Mouse (Mus musculus): ENCODE data around the gene Rab3il1. TPM values are rescaled to one million over a fixed set of nuclear protein-coding genes. Genes with fewer than 3 reads are reported as not detected.
A peak's percentile ranks its signal among the peaks of the same experiment; 100 is the strongest.

Rab3il1 gene
- total and polyA plus RNA-seq, 3 experiments = 1.0 to 1.4 TPM; not detected in 1

DNA sequence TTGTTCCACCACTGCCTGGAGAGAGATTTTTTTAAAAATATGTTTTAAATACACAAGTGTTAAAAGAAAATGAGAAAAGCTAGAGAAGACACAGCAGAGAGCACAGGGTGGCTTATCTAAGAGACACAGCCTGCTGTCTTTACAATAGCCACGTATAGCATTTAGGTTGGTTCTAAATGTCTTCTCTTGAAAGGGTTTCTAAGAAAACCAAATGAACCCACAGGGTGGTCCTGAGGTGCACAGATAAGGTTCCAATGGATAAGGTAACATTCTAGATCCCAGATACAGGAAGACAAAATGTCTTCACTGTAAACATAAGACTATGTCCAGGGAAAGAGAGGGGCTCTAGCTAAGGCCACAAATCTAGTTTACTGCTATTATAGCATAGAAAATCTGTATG, 46.0 kb upstream of the Rab3il1 start (continued):
- no peak for TF ChIP-seq HCFC1 (IDR thresholded peaks at IDR 0.05; ENCODE audit: low read depth, low read length)
- TF ChIP-seq RAD21 (IDR thresholded peaks at IDR 0.05; ENCODE audit: low read depth, low read length) = no peak
- TF ChIP-seq GABPA (IDR thresholded peaks at IDR 0.05; ENCODE audit: low read depth, low read length) = peak; percentile 21; the same call in 1 of the 2 replicates
- TF ChIP-seq ZKSCAN1 (IDR thresholded peaks at IDR 0.05; ENCODE audit: low read depth, low read length) = no peak
- TF ChIP-seq MYB (IDR thresholded peaks at IDR 0.05; ENCODE audit: low read depth, low read length) = no peak
- no peak for TF ChIP-seq MAFK (IDR thresholded peaks at IDR 0.05; ENCODE audit: borderline replicate concordance, low read depth, low read length)
- TF ChIP-seq GATA1 (IDR thresholded peaks at IDR 0.05; ENCODE audit: low read depth, low read length) = peak; percentile 90
- TF ChIP-seq SMC3 (IDR thresholded peaks at IDR 0.05; ENCODE audit: low read depth, low read length) = no peak
- TF ChIP-seq POLR2AphosphoS5 (IDR thresholded peaks at IDR 0.05; ENCODE audit: borderline replicate concordance, low read depth, low read length) = no peak
- 0 out of 2 replicates have a peak, but pooled peaks have one; percentile 45 for TF ChIP-seq ZNF384 (IDR thresholded peaks at IDR 0.05; ENCODE audit: low read depth, low read length)
- peak; percentile 81 for TF ChIP-seq RCOR1 (IDR thresholded peaks at IDR 0.05; ENCODE audit: low read depth, low read length)
- no peak; the same call in 1 of the 2 replicates for TF ChIP-seq CHD2 (IDR thresholded peaks at IDR 0.05; ENCODE audit: low read length)
- no peak for TF ChIP-seq TBP (IDR thresholded peaks at IDR 0.05; ENCODE audit: low read depth, low read length)
- 0 out of 2 replicates have a peak, but pooled peaks have one; percentile 16 for TF ChIP-seq MXI1 (IDR thresholded peaks at IDR 0.05; ENCODE audit: low read depth, low read length)
- TF ChIP-seq MYC (IDR thresholded peaks at IDR 0.05; ENCODE audit: low read depth, low read length) = peak; percentile 31; the same call in 1 of the 2 replicates
- TF ChIP-seq CHD1 (IDR thresholded peaks at IDR 0.05; ENCODE audit: low read depth, low read length) = peak; percentile 37; the same call in 1 of the 2 replicates
- TF ChIP-seq USF1 (IDR thresholded peaks at IDR 0.05; ENCODE audit: low read depth, low read length) = no peak
- no peak for TF ChIP-seq ELF1 (IDR thresholded peaks at IDR 0.05; ENCODE audit: low read depth, low read length)
- no peak for TF ChIP-seq KAT2A (conservative IDR thresholded peaks at IDR 0.05; ENCODE audit: low read depth, low read length)
- no peak for TF ChIP-seq POLR2AphosphoS2 (IDR thresholded peaks at IDR 0.05; ENCODE audit: low read length)
- TF ChIP-seq POLR2A (IDR thresholded peaks at IDR 0.05; ENCODE audit: control insufficient read depth in 1 of 2, insufficient read depth in 1 of 2, low read depth in 1 of 2, low read length in 2 of 2, poor library complexity in 1 of 2) = no peak
- peak; percentile 66 for TF ChIP-seq SIN3A (IDR thresholded peaks at IDR 0.05; ENCODE audit: low read length)

DNA sequence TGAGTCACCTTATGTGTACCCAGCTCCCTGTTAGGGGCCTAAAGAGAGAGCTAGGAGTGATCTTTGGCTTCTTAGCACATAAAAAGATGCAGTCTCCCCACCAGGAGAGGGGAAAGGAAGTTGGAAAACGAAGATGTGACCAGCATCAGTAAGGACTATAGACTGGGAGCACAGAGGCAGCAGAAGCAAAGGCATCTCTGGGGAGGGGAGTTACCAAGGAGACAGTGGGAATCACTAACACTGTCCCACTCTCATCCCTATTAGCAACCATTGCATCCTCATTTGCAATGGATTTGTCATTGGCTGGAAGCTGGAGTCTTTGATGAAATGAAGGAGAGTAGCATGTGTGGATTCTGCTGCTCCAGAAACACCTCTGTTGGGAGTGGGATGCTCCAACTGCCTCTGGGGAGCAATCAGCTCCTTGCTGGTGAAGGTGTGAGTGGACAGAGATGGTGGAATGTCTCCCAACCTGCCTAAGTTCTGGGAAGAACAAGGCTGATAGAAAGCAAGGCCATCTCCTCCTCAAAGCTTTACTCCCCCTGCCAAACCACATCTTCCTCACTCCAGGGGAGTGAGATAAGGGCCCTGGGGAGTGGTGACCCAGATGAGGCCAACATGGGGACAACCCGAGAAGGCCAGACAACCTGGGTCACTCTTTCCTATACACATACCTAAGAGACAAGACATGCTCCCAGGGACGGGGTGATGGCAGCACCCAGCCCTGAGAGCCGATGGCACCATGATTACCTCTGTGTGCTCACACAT, 44.7 kb upstream of the Rab3il1 start:
- Histone ChIP-seq H3K9me3 (replicated peaks; ENCODE audit: insufficient read depth, low read length) (no peaks in the 10 kb centered on the region), H3K79me2 (ENCODE audit: control insufficient read depth, insufficient read depth, low read length, poor library complexity) (no peaks in the 10 kb centered on the region), H3K4me1 (ENCODE audit: control insufficient read depth in 1 of 2, insufficient read depth in 2 of 2, low read length in 2 of 2) (peaks cover 34 to 44% of the 10 kb centered on the region in 2 experiments), H3K27ac (ENCODE audit: control insufficient read depth, low read depth, low read length) (peak overlapping the region; percentile 80), H3K27me3 (ENCODE audit: control insufficient read depth in 1 of 2, insufficient read depth in 2 of 2, low read length in 2 of 2) (no peaks in the 10 kb centered on the region), H3K9ac (ENCODE audit: control insufficient read depth, low read depth, low read length, poor library complexity, severe bottlenecking) (no peak overlapping the region), H3K36me3 (ENCODE audit: control insufficient read depth in 1 of 2, insufficient read depth in 2 of 2, low read length in 2 of 2) (peaks cover 0 to 38% of the 10 kb centered on the region in 2 experiments; a peak in 2 of 4 replicates), H3K4me3 (ENCODE audit: control insufficient read depth in 1 of 2, insufficient read depth in 1 of 2, low read depth in 2 of 2, low read length in 2 of 2) (no peak overlapping the region)
- TF ChIP-seq TAL1 (IDR thresholded peaks at IDR 0.05; ENCODE audit: low read length) (peak; percentile 26), TBP (IDR thresholded peaks at IDR 0.05; ENCODE audit: low read depth, low read length) (no peak), TCF12 (IDR thresholded peaks at IDR 0.05; ENCODE audit: low read depth, low read length) (peak; percentile 28; the same call in 1 of the 2 replicates), ZMIZ1 (IDR thresholded peaks at IDR 0.05; ENCODE audit: low read depth, low read length) (no peak), ZC3H11A (IDR thresholded peaks at IDR 0.05; ENCODE audit: low read depth, low read length) (no peak), MAFK (IDR thresholded peaks at IDR 0.05; ENCODE audit: borderline replicate concordance, low read depth, low read length) (no peak), MAX (IDR thresholded peaks at IDR 0.05; ENCODE audit: low read length) (no peak), ZNF384 (IDR thresholded peaks at IDR 0.05; ENCODE audit: low read depth, low read length) (no peak), ZKSCAN1 (IDR thresholded peaks at IDR 0.05; ENCODE audit: low read depth, low read length) (no peak), SIN3A (IDR thresholded peaks at IDR 0.05; ENCODE audit: low read length) (no peak), POLR2AphosphoS5 (IDR thresholded peaks at IDR 0.05; ENCODE audit: borderline replicate concordance, low read depth, low read length) (no peak), MEF2A (IDR thresholded peaks at IDR 0.05; ENCODE audit: extremely low read depth, insufficient replicate concordance, low read depth, low read length, poor library complexity, severe bottlenecking) (no peak), NELFE (IDR thresholded peaks at IDR 0.05; ENCODE audit: low read depth, low read length) (no peak), ELF1 (IDR thresholded peaks at IDR 0.05; ENCODE audit: low read depth, low read length) (no peak), CHD1 (IDR thresholded peaks at IDR 0.05; ENCODE audit: low read depth, low read length) (no peak), MXI1 (IDR thresholded peaks at IDR 0.05; ENCODE audit: low read depth, low read length) (no peak), ETS1 (IDR thresholded peaks at IDR 0.05; ENCODE audit: low read depth, low read length) (peak; percentile 30; the same call in 1 of the 2 replicates), EP300 (IDR thresholded peaks at IDR 0.05; ENCODE audit: low read depth in 1 of 2, low read length in 2 of 2) (peak; percentile 34 to 35; a peak in 2 of 4 replicates), GATA1 (IDR thresholded peaks at IDR 0.05; ENCODE audit: low read depth, low read length) (peak; percentile 51), POLR2AphosphoS2 (IDR thresholded peaks at IDR 0.05; ENCODE audit: low read length) (no peak), RCOR1 (IDR thresholded peaks at IDR 0.05; ENCODE audit: low read depth, low read length) (no peak)
- peak; percentile 51 for DNase-seq (ENCODE audit: low read depth, low spot score)

All from MEL (cell line).